Comparison of ENCODE assay signal across 8 mouse cellular contexts in the genomic region with DNA sequence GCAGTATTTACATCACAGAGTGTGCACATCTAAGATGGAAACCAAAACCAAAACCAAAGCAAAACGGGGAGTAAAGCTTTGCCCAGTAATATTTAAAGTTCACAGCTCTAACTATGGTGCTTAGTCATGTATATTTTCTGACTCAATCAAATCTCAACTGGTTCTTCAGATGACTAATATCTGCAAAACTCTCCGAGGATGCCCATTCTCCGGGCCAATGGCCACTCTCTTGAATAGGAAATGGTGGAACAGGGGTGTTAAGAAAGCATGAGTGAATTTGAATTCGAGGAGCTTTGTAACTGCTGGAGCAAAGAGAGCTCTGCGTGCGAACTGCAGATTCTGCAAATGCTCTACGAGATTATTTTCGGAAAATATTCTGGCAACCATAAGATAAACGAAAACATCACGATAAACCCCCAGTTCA. TPM values are rescaled to one million over a fixed set of nuclear protein-coding genes. Genes with fewer than 3 reads are reported as not detected.
DNase-seq lines count a peak whose midpoint lies in the region; ATAC-seq and TF ChIP-seq lines count a peak whose summit lies in the region.

No protein-coding gene starts in this region.

- peak overlapping the region; percentile 66 for H3K4me3 ChIP-seq in layer of hippocampus, adult 2 months
- H3K4me3 ChIP-seq in ES-E14 (ENCODE audit: insufficient read depth in 1 of 2, low read depth in 1 of 2, low read length in 2 of 2, poor library complexity in 1 of 2, severe bottlenecking in 1 of 2): peak overlapping the region; percentile 84 to 96
- peak overlapping the region; percentile 64 for H3K4me3 ChIP-seq in hindbrain, embryonic 13.5 days
- H3K4me3 ChIP-seq in small intestine, adult 2 months (ENCODE audit: low read depth, low read length): peak overlapping the region; percentile 81

- peak; percentile 64 for ATAC-seq in hindbrain, embryonic 13.5 days (ENCODE audit: low FRiP score)

- TF ChIP-seq POLR2A in small intestine, adult 2 months (IDR thresholded peaks at IDR 0.05; ENCODE audit: low read depth, low read length): no peak

- DNase-seq in layer of hippocampus, adult 2 months (ENCODE audit: low spot score in 2 of 2): no peak
- DNase-seq in layer of hippocampus, adult 9-11 months: no peak
- peak; percentile 12 for DNase-seq in ES-E14 (ENCODE audit: low read depth, low spot score)
- peak; percentile 63 for DNase-seq in embryo, embryonic 10.5 days (ENCODE audit: low spot score)
- DNase-seq in lung, postnatal 10 days: peak; percentile 3
- DNase-seq in cerebellum, postnatal 4 days (ENCODE audit: low spot score in 2 of 2): no peak

- no peaks in the 10 kb centered on the region for H3K9me3 ChIP-seq in ES-E14 (ENCODE audit: control insufficient read depth, insufficient read depth, low read depth, low read length)
- no peaks in the 10 kb centered on the region for H3K9me3 ChIP-seq in hindbrain, embryonic 13.5 days

- H3K4me2 ChIP-seq in hindbrain, embryonic 13.5 days: peak overlapping the region; percentile 77

- peak overlapping the region; percentile 85 for H3K27ac ChIP-seq in layer of hippocampus, adult 2 months
- H3K27ac ChIP-seq in ES-E14 (ENCODE audit: insufficient read depth, low read depth, low read length, poor library complexity, severe bottlenecking): no peak overlapping the region
- peak overlapping the region; percentile 85 for H3K27ac ChIP-seq in hindbrain, embryonic 13.5 days
- peak overlapping the region; percentile 24 for H3K27ac ChIP-seq in small intestine, adult 2 months (ENCODE audit: insufficient read depth, low read depth, low read length)

- TF ChIP-seq CTCF in layer of hippocampus, adult 2 months (conservative IDR thresholded peaks at IDR 0.05): no peak
- no peak for TF ChIP-seq CTCF in small intestine, adult 2 months (IDR thresholded peaks at IDR 0.05; ENCODE audit: extremely low read depth, insufficient read length, insufficient replicate concordance, low read depth, low read length)

- H3K4me1 ChIP-seq in ES-E14 (ENCODE audit: control insufficient read depth in 2 of 2, insufficient read depth in 2 of 2, low read length in 2 of 2, poor library complexity in 1 of 2): no peaks in the 10 kb centered on the region
- H3K4me1 ChIP-seq in hindbrain, embryonic 13.5 days (replicated peaks): peaks cover 14% of the 10 kb centered on the region
- H3K4me1 ChIP-seq in small intestine, adult 2 months (ENCODE audit: control insufficient read depth, insufficient read depth, insufficient read length, low read length): 0 out of 2 replicates have a peak, but pooled peaks cover 2% of the 10 kb centered on the region

- no peaks in the 10 kb centered on the region for H3K27me3 ChIP-seq in hindbrain, embryonic 13.5 days
- H3K27me3 ChIP-seq in small intestine, adult 2 months (ENCODE audit: control insufficient read depth, insufficient read depth, low read length): no peaks in the 10 kb centered on the region

- peak overlapping the region; percentile 86 for H3K9ac ChIP-seq in ES-E14 (ENCODE audit: insufficient read depth, low read depth, low read length, poor library complexity, severe bottlenecking)
- peak overlapping the region; percentile 75 for H3K9ac ChIP-seq in hindbrain, embryonic 13.5 days

- H3K36me3 ChIP-seq in ES-E14 (ENCODE audit: control insufficient read depth, insufficient read depth, low read length, poor library complexity, severe bottlenecking): 0 out of 2 replicates have a peak, but pooled peaks cover 3% of the 10 kb centered on the region
- H3K36me3 ChIP-seq in hindbrain, embryonic 13.5 days: peaks cover 23% of the 10 kb centered on the region
- peaks cover 2% of the 10 kb centered on the region for H3K36me3 ChIP-seq in small intestine, adult 2 months (ENCODE audit: control insufficient read depth, insufficient read depth, low read length)

- 3% methylated on average over 10 of the region's 10 CpGs for WGBS in hindbrain, embryonic 13.5 days
- 1% methylated on average over 10 of the region's 10 CpGs for WGBS in small intestine, adult 2 months

- in situ Hi-C loops in ES-E14 (cut with MboI; ENCODE audit: low sequenced_read_pairs in 2 of 2, unreplicated experiment in 2 of 2): no loop called here

TF ChIP-seq in ES-E14, 5 proteins besides CTCF, POLR2A, EP300 and RAD21:
- TF ChIP-seq ZC3H11A (IDR thresholded peaks at IDR 0.05; ENCODE audit: borderline replicate concordance, low read depth, low read length) (no peak), MAFK (IDR thresholded peaks at IDR 0.05; ENCODE audit: insufficient read depth, low read depth, low read length) (no peak), CHD2 (IDR thresholded peaks at IDR 0.05; ENCODE audit: low read depth, low read length) (no peak), ZNF384 (IDR thresholded peaks at IDR 0.05; ENCODE audit: low read depth, low read length) (no peak), HCFC1 (IDR thresholded peaks at IDR 0.05; ENCODE audit: borderline replicate concordance, insufficient read depth, low read length) (no peak)

RNA-seq across cellular contexts. Expression of a gene that starts 0.5 kb away (rescaled TPM):
- 10 to 100 TPM; 11.0 to 11.6 TPM for total RNA-seq in layer of hippocampus, adult 2 months (2021)
- total RNA-seq in ES-E14 (2012; rRNA removed): 14.2 and 18.2 TPM in 2 replicates
- polyA plus RNA-seq in hindbrain, embryonic 13.5 days (2015; fragmentation: Nextera tagmentation; extraction: Ambion mirVana): 22.4 and 22.7 TPM in 2 replicates
- 0.15 and 0.28 TPM in 2 replicates for polyA plus RNA-seq in small intestine, adult 2 months (2012; rRNA removed)

Comparison
In these comparisons a context has a peak if more than half of its experiments do, and no peak if none do; other contexts are left out.
1. DNase-seq: peak in ES-E14 (single experiment), embryo, embryonic 10.5 days (single experiment) and lung, postnatal 10 days (single experiment); none in layer of hippocampus, adult 2 months (0 of 2), layer of hippocampus, adult 9-11 months (single experiment) and cerebellum, postnatal 4 days (0 of 2).
2. Peak in every context shown above with its lines, with median percentiles within 50 percentile points of each other: H3K4me3 ChIP-seq.